Mouse (Mus musculus) hindbrain, postnatal 0 days (tissue): ENCODE measurements at regions not wholly inside any gene's neighbourhood (a gene's known extent, or its start where the extent isn't known, plus 50 kb on each side); places are given as distances from the start of the nearest gene placed in this dataset.

Experiments
- ATAC-seq: fragments of 200-750 bp; cut with Nextera tagmentation; 2 replicates; pipeline ENCODE4 v1.8.0; 2017; ENCODE audit warnings: mild to moderate bottlenecking, moderate TSS enrichment, moderate library complexity
- DNase-seq: peaks from one replicate; pipeline ENCODE4 v3.0.0-alpha.2; 2015; ENCODE audit warnings: low spot score
- H3K27ac ChIP-seq: fragments of 300-500 bp; sonication (generic); 2 replicates; pipeline ENCODE4 v1.5.1; 2014; ENCODE audit warnings: mild to moderate bottlenecking
- H3K27me3 ChIP-seq: fragments of 300-500 bp; sonication (generic); 2 replicates; pipeline ENCODE4 v1.6.1; 2014; ENCODE audit warnings: low read length, mixed read lengths; ENCODE audit not compliant: insufficient read depth
- H3K36me3 ChIP-seq: fragments of 300-500 bp; sonication (generic); 2 replicates; pipeline ENCODE4 v1.6.1; 2014; ENCODE audit warnings: low read length, mixed read lengths; ENCODE audit not compliant: insufficient read depth
- H3K4me1 ChIP-seq: fragments of 300-500 bp; sonication (generic); 2 replicates; pipeline ENCODE4 v1.6.1; 2014; ENCODE audit warnings: antibody characterized with exemption, low read length, mixed read lengths; ENCODE audit not compliant: insufficient read depth
- H3K4me2 ChIP-seq: fragments of 300-500 bp; sonication (generic); 2 replicates; pipeline ENCODE4 v1.6.1; 2014; ENCODE audit warnings: low read depth, mild to moderate bottlenecking, low read length, moderate library complexity, mixed read lengths
- H3K4me3 ChIP-seq: fragments of 300-500 bp; sonication (generic); 2 replicates; pipeline ENCODE4 v1.5.1; 2014; ENCODE audit warnings: low read length
- H3K9ac ChIP-seq: fragments of 300-500 bp; sonication (generic); replicated peaks from 2 replicates; pipeline ENCODE4 v1.6.1; 2014; ENCODE audit warnings: mild to moderate bottlenecking, low read length, moderate library complexity, mixed read lengths
- H3K9me3 ChIP-seq: fragments of 300-500 bp; sonication (generic); 2 replicates; pipeline ENCODE4 v1.6.1; 2016; ENCODE audit warnings: low read length, mixed read lengths
- CTCF ChIP-seq: IDR thresholded peaks from 2 replicates; pipeline ENCODE4 v1.5.1; 2016; ENCODE audit warnings: antibody characterized with exemption, control low read depth, low read depth
- WGBS: fragments of 180-500 bp; shearing (Covaris S2); extraction: QIAGEN DNeasy Blood & Tissue Kit; methylation state at CpG from one replicate; pipeline ENCODE4 v1.1.7; 2014; 5-methylcytosine and 5-hydroxymethylcytosine counted together

DNA sequence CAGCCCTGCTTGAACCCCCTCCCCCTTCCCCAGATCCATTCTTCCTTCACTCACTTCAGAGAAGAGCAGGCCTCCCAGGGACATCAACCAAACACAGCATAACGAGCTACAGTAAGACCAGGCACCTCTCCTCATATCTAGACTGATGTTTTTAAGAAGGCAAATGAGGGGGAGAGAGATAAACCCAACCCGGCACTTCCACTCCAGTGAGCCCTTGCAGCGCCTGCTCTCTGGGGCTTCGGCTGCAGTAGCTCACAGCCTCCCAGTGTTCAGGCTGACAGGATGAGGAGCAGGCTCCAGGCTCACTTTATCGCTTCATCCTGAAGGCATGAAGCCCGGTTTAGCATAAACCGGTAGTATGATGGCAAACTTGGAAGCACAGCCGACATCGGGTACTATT lies 162.9 kb upstream of the Prok2 start:
- ATAC-seq (no peak), DNase-seq (no peak)
- H3K4me3 ChIP-seq: no peak overlapping the region
- no peak for TF ChIP-seq CTCF
- no peak overlapping the region for H3K9ac ChIP-seq
- 30% methylated on average over 9 of the region's 9 CpGs for WGBS
- no peaks in the 10 kb centered on the region for H3K4me1 ChIP-seq
- no peaks in the 10 kb centered on the region; the same call in 1 of the 2 replicates for H3K27me3 ChIP-seq
- no peak overlapping the region for H3K27ac ChIP-seq
- H3K4me2 ChIP-seq: no peak overlapping the region
- no peaks in the 10 kb centered on the region for H3K36me3 ChIP-seq
- no peaks in the 10 kb centered on the region for H3K9me3 ChIP-seq

DNA sequence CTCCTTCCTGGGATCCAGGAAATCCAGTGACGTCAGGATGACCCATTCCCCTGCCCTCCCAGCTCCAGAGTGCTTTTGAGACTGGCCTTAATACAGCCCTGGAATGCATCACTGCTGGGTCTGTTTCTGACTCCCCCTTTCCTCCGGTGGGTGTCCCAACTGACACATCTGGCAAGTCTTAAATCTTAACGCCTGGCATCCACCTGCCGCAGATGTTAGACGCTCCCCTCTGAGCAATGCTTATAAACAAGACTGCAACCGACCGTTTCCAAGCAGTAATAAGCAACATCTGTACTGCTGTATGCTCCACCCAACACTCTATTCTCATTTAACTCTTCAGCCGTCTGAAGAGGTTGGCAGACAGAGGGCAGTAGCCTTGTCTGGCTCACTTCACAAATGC lies 161.7 kb upstream of the Prok2 start:
- DNase-seq: no peak
- Histone ChIP-seq H3K9ac (no peak overlapping the region), H3K9me3 (no peaks in the 10 kb centered on the region), H3K27me3 (no peaks in the 10 kb centered on the region; the same call in 1 of the 2 replicates), H3K27ac (no peak overlapping the region), H3K4me3 (no peak overlapping the region), H3K36me3 (no peaks in the 10 kb centered on the region), H3K4me1 (no peaks in the 10 kb centered on the region), H3K4me2 (no peak overlapping the region)
- 64% methylated on average over 8 of the region's 8 CpGs for WGBS
- TF ChIP-seq CTCF: peak; percentile 23; the same call in 1 of the 2 replicates
- ATAC-seq: no peak

DNA sequence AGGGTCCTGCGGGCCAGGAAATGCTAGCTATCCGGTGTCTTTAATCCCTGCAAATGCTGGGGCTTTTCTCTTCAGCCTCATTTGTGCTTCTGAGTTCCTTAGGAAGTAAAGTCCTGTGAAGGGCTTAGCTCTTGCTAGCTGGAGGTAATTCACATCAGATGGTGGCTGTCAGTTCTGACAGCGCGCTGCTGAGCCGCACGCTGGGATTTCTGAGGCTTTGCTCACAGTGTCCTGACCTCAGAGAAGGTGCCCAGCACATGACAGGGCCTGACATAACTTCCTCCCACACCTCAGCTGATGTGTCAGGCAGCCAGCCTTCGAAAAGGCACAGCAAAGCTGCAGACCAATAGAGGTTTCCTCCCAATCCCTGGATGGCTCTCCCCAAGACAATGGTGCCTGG lies 158.6 kb upstream of the Prok2 start:
- H3K27ac ChIP-seq: no peak overlapping the region
- WGBS: 18% methylated on average over 7 of the region's 7 CpGs
- no peak for ATAC-seq

DNA sequence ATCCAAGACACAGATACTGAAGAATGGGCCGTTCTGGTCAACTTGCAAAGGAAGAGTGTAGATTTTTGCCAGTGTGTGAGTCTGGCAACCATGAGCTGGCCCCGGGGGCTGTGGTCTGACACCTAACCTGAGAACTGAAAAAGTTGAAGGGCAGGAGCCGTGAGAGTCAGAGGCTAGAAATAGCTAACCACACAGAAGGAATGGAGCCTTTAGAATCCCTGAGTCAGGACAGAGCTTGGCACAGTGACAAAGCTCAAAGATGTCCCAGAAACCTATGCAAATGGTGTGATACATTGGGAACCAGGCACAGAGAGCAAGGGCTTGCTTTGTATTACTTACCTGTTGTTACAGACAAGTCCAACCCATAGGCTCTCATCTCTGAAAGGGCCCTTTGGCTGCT lies 157.9 kb upstream of the Prok2 start:
- Histone ChIP-seq H3K4me1 (no peaks in the 10 kb centered on the region), H3K9ac (no peak overlapping the region), H3K36me3 (no peaks in the 10 kb centered on the region), H3K27ac (no peak overlapping the region), H3K27me3 (no peaks in the 10 kb centered on the region; the same call in 1 of the 2 replicates), H3K4me3 (no peak overlapping the region), H3K4me2 (no peak overlapping the region), H3K9me3 (no peaks in the 10 kb centered on the region)
- DNase-seq: no peak
- 79% methylated on average over 3 of the region's 3 CpGs for WGBS
- no peak for ATAC-seq
- TF ChIP-seq CTCF: no peak

More for the DNA sequence above, 158.6 kb upstream of the Prok2 start:
- no peaks in the 10 kb centered on the region for H3K36me3 ChIP-seq
- H3K27me3 ChIP-seq: no peaks in the 10 kb centered on the region; the same call in 1 of the 2 replicates
- no peaks in the 10 kb centered on the region for H3K9me3 ChIP-seq
- TF ChIP-seq CTCF: no peak
- no peak overlapping the region for H3K4me3 ChIP-seq
- H3K9ac ChIP-seq: no peak overlapping the region
- no peaks in the 10 kb centered on the region for H3K4me1 ChIP-seq
- H3K4me2 ChIP-seq: no peak overlapping the region
- DNase-seq: no peak

DNA sequence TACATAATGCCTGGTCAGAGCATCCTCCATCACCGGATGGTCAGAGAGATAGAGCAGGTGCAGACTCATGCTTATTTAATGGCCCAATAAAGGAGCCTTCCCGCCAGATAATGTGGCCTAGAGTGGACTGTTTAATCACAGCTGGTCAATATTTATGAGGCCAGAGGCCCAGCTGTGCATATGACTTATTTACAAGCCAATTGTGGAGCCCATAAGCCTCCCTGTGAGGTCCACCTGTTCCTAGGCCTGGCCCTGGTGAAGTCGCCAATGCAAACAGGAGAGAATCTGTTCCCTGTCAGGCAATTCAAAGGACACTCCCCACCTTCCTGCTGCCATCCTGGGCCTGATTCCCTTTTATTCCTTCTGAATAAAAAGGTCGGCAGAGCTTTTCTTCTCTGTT lies 155.4 kb upstream of the Prok2 start:
- Histone ChIP-seq H3K9ac (no peak overlapping the region), H3K27me3 (no peaks in the 10 kb centered on the region), H3K4me3 (no peak overlapping the region), H3K4me1 (no peaks in the 10 kb centered on the region), H3K27ac (no peak overlapping the region), H3K9me3 (no peaks in the 10 kb centered on the region), H3K4me2 (no peak overlapping the region), H3K36me3 (no peaks in the 10 kb centered on the region)
- no peak for TF ChIP-seq CTCF
- ATAC-seq (no peak), DNase-seq (no peak)
- 48% methylated on average over 4 of the region's 4 CpGs for WGBS

DNA sequence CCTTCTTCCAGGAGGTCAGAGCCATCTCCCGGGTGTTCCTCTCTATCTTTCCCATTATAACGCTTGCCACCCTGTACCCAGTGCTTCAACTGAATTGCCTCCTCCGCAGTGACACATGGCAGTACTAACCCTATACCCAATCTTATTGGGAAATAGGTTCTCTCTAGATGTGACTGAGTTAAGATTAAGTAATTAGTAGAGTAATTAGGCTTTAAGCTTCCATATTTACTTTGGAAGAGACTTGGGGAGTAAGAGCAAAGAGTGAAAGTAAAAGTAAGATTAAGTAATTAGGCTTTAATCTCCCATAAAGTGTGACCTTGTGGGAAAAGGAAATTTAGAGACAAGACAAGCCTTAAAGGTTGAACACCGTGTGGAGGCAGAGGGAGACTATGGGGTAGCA lies 148.7 kb upstream of the Prok2 start:
- Histone ChIP-seq H3K27me3 (no peaks in the 10 kb centered on the region), H3K27ac (no peak overlapping the region), H3K4me3 (no peak overlapping the region), H3K9ac (no peak overlapping the region), H3K9me3 (no peaks in the 10 kb centered on the region), H3K4me1 (no peaks in the 10 kb centered on the region), H3K4me2 (no peak overlapping the region), H3K36me3 (no peaks in the 10 kb centered on the region)
- TF ChIP-seq CTCF: no peak
- ATAC-seq: no peak
- no peak for DNase-seq
- WGBS: 86% methylated on average over 4 of the region's 4 CpGs

DNA sequence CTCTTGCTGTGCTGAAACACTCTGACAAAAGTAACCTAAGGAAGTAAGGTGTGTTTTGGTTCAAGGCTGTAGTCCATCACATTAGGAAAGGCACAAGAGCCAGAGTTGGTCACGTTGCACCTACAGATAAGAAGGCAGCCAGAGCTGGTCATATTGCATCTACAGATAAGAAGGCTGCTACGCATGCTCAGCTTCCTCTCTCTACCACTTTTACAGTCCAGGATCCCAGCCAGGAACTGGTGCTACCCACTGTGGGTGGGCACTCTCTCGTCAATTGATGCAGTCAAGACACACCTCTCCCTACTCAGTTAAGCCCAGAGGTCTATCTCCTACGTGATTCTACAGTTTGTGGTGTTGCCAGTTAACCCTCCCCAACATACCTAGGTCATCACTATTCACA lies 147.8 kb upstream of the Prok2 start:
- Histone ChIP-seq H3K27ac (no peak overlapping the region), H3K4me1 (no peaks in the 10 kb centered on the region), H3K27me3 (no peaks in the 10 kb centered on the region), H3K4me2 (no peak overlapping the region), H3K4me3 (no peak overlapping the region), H3K36me3 (no peaks in the 10 kb centered on the region), H3K9me3 (no peaks in the 10 kb centered on the region), H3K9ac (no peak overlapping the region)
- ATAC-seq: no peak
- TF ChIP-seq CTCF: no peak
- 79% methylated on average over 4 of the region's 4 CpGs for WGBS
- DNase-seq: no peak
